Mouse (Mus musculus): Measurements from ENCODE around the gene H2al1a. TPM values are rescaled to one million over a fixed set of nuclear protein-coding genes. Genes with fewer than 3 reads are reported as not detected.

The H2al1a gene
- not detected in 2 replicates for polyA plus RNA-seq (2021; fragmentation: Nextera tagmentation)
- long read RNA-seq, experiment 1: 0 reads
- long read RNA-seq, experiment 2: 0 reads

DNA sequence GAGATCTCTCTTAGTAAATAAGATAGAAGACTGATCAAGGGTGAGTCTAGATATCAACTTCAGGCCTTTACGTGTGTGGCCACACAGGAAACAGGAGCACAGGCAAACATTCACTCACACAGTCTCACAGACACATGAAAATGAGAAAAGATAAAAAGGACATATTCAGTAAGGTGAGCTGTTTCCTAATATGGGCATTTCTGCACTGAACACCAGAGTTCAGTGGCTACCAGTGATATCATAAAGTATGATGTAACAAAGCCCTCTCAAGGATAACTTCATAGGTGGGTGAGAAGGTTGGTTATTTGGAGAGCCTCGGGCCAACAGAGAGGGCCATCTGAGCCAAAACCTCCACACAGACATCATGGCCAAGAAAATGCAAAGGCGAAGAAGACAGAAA, at the start of gene H2al1a:
TSS of gene H2al1a (plus strand) at position 301 of the 400 bp plus-strand sequence.

DNA sequence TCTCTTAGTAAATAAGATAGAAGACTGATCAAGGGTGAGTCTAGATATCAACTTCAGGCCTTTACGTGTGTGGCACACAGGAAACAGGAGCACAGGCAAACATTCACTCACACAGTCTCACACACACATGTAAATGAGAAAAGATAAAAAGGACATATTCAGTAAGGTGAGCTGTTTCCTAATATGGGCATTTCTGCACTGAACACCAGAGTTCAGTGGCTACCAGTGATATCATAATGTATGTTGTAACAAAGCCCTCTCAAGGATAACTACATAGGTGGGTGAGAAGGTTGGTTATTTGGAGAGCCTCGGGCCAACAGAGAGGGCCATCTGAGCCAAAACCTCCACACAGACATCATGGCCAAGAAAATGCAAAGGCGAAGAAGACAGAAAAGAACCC, 3.1 kb downstream of the H2al1a start, which contains the start of gene H2al1b:
TSS of gene H2al1b (plus strand) at position 301 of the 400 bp plus-strand sequence.

DNA sequence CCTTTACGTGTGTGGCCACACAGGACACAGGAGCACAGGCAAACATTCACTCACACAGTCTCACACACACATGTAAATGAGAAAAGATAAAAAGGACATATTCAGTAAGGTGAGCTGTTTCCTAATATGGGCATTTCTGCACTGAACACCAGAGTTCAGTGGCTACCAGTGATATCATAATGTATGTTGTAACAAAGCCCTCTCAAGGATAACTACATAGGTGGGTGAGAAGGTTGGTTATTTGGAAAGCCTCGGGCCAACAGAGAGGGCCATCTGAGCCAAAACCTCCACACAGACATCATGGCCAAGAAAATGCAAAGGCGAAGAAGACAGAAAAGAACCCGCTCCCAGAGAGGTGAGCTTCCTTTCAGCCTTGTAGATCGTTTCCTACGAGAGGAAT, 6.3 kb downstream of the H2al1a start, which contains the start of gene H2al1c:
TSS of gene H2al1c (plus strand) at position 301 of the 400 bp plus-strand sequence.

DNA sequence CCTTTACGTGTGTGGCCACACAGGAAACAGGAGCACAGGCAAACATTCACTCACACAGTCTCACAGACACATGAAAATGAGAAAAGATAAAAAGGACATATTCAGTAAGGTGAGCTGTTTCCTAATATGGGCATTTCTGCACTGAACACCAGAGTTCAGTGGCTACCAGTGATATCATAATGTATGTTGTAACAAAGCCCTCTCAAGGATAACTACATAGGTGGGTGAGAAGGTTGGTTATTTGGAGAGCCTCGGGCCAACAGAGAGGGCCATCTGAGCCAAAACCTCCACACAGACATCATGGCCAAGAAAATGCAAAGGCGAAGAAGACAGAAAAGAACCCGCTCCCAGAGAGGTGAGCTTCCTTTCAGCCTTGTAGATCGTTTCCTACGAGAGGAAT, 9.5 kb downstream of the H2al1a start, which contains the start of gene H2al1d:
TSS of gene H2al1d (plus strand) at position 301 of the 400 bp plus-strand sequence.

DNA sequence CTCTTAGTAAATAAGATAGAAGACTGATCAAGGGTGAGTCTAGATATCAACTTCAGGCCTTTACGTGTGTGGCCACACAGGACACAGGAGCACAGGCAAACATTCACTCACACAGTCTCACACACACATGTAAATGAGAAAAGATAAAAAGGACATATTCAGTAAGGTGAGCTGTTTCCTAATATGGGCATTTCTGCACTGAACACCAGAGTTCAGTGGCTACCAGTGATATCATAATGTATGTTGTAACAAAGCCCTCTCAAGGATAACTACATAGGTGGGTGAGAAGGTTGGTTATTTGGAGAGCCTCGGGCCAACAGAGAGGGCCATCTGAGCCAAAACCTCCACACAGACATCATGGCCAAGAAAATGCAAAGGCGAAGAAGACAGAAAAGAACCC, 12.6 kb downstream of the H2al1a start, which contains the start of gene H2al1e:
TSS of gene H2al1e (plus strand) at position 301 of the 400 bp plus-strand sequence.

DNA sequence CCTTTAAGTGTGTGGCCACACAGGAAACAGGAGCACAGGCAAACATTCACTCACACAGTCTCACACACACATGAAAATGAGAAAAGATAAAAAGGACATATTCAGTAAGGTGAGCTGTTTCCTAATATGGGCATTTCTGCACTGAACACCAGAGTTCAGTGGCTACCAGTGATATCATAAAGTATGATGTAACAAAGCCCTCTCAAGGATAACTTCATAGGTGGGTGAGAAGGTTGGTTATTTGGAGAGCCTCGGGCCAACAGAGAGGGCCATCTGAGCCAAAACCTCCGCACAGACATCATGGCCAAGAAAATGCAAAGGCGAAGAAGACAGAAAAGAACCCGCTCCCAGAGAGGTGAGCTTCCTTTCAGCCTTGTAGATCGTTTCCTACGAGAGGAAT, 15.8 kb downstream of the H2al1a start, which contains the start of gene H2al1f:
TSS of gene H2al1f (plus strand) at position 301 of the 400 bp plus-strand sequence.

DNA sequence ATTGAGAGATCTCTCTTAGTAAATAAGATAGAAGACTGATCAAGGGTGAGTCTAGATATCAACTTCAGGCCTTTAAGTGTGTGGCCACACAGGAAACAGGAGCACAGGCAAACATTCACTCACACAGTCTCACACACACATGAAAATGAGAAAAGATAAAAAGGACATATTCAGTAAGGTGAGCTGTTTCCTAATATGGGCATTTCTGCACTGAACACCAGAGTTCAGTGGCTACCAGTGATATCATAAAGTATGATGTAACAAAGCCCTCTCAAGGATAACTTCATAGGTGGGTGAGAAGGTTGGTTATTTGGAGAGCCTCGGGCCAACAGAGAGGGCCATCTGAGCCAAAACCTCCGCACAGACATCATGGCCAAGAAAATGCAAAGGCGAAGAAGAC, 18.9 kb downstream of the H2al1a start, which contains the start of gene H2al1g:
TSS of gene H2al1g (plus strand) at position 301 of the 400 bp plus-strand sequence.

DNA sequence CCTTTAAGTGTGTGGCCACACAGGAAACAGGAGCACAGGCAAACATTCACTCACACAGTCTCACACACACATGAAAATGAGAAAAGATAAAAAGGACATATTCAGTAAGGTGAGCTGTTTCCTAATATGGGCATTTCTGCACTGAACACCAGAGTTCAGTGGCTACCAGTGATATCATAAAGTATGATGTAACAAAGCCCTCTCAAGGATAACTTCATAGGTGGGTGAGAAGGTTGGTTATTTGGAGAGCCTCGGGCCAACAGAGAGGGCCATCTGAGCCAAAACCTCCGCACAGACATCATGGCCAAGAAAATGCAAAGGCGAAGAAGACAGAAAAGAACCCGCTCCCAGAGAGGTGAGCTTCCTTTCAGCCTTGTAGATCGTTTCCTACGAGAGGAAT, 22.1 kb downstream of the H2al1a start, which contains the start of gene H2al1h:
TSS of gene H2al1h (plus strand) at position 301 of the 400 bp plus-strand sequence.

DNA sequence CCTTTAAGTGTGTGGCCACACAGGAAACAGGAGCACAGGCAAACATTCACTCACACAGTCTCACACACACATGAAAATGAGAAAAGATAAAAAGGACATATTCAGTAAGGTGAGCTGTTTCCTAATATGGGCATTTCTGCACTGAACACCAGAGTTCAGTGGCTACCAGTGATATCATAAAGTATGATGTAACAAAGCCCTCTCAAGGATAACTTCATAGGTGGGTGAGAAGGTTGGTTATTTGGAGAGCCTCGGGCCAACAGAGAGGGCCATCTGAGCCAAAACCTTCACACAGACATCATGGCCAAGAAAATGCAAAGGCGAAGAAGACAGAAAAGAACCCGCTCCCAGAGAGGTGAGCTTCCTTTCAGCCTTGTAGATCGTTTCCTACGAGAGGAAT, 25.3 kb downstream of the H2al1a start, which contains the start of gene H2al1i:
TSS of gene H2al1i (plus strand) at position 301 of the 400 bp plus-strand sequence.

DNA sequence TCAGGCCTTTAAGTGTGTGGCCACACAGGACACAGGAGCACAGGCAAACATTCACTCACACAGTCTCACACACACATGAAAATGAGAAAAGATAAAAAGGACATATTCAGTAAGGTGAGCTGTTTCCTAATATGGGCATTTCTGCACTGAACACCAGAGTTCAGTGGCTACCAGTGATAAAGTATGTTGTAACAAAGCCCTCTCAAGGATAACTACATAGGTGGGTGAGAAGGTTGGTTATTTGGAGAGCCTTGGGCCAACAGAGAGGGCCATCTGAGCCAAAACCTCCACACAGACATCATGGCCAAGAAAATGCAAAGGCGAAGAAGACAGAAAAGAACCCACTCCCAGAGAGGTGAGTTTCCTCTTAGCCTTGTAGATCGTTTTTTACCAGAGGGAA, 28.5 kb downstream of the H2al1a start, which contains the start of gene H2al1j:
TSS of gene H2al1j (plus strand) at position 301 of the 400 bp plus-strand sequence.

Other genes with a start within 250 kb of the H2al1a start
- gene H2al1b, start 3.2 kb downstream of the H2al1a start, polyA plus RNA-seq (2021; fragmentation: Nextera tagmentation): not detected in 2 replicates
- gene H2al1c, start 6.4 kb downstream of the H2al1a start, polyA plus RNA-seq (2021; fragmentation: Nextera tagmentation): not detected in 2 replicates
- gene H2al1d, start 9.6 kb downstream of the H2al1a start, polyA plus RNA-seq (2021; fragmentation: Nextera tagmentation): not detected in 2 replicates
- not detected in 2 replicates for gene H2al1e, start 12.7 kb downstream of the H2al1a start, polyA plus RNA-seq (2021; fragmentation: Nextera tagmentation)
- gene H2al1f, start 15.9 kb downstream of the H2al1a start, polyA plus RNA-seq (2021; fragmentation: Nextera tagmentation): not detected in 2 replicates
- not detected in 2 replicates for gene H2al1g, start 19.0 kb downstream of the H2al1a start, polyA plus RNA-seq (2021; fragmentation: Nextera tagmentation)
- not detected in 2 replicates for gene H2al1h, start 22.2 kb downstream of the H2al1a start, polyA plus RNA-seq (2021; fragmentation: Nextera tagmentation)
- gene H2al1i, start 25.4 kb downstream of the H2al1a start, polyA plus RNA-seq (2021; fragmentation: Nextera tagmentation): not detected in 2 replicates
- gene H2al1j, start 28.6 kb downstream of the H2al1a start, polyA plus RNA-seq (2021; fragmentation: Nextera tagmentation): not detected in 2 replicates